Mouse (Mus musculus) retina, postnatal 7 days (tissue): ENCODE data around the gene Emc8.
A peak's percentile ranks its signal among the peaks of the same experiment; 100 is the strongest.
"Not testable (repeated sequence)": the region's sequence is repeated elsewhere in the genome, so short reads cannot be mapped to it uniquely, and the experiment has no call there.

Experiments used
- DNase-seq: peaks from one replicate; pipeline ENCODE4 v3.0.0-alpha.2; 2012; ENCODE audit warnings: low read depth, low spot score

The Emc8 gene

DNA sequence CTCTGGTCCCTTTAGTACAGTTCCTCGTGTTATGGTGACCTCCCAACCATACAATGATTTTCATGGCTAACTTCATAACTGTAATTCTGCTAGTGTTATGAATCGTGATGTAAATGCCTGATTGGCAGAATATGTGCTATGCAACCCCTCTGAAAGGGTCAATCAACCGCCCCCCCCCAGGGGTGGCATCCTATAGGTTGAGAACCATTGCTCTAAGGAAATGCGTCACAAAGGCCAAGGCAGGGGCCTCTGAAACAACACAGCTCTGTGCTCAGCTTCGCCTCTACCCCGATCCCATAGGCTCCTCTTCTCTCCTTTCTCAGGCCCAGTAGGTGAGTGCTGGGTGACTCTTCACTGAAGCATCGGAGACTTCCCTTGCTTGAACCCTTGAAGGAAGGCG, 17.2 kb upstream of the Emc8 start:
- no peak for DNase-seq

DNA sequence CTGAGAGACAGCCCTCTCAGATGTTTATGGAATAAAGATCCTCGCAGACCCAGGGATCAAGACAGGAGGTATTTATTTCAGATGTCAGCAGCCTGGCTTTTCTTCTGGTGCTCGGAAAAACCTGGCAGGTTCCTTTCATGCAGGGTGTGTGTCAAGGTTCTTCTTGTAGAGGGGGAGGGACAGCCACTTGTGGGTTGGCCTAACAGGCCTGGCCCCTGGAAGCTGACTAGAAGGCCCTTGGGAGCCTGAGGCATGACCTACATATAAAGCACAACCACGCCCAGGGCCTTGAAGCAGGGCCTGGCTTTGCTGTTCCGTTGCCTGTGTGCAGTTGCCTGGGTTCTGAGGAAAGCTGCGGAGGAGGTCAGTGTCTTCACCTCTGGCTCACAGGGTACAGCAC, 16.7 kb upstream of the Emc8 start:
- DNase-seq = no peak

- no peak for DNase-seq
Observed at GRCm38 (mm10) chr8:120684082-120684481, 15.7 kb upstream of the Emc8 start.

DNA sequence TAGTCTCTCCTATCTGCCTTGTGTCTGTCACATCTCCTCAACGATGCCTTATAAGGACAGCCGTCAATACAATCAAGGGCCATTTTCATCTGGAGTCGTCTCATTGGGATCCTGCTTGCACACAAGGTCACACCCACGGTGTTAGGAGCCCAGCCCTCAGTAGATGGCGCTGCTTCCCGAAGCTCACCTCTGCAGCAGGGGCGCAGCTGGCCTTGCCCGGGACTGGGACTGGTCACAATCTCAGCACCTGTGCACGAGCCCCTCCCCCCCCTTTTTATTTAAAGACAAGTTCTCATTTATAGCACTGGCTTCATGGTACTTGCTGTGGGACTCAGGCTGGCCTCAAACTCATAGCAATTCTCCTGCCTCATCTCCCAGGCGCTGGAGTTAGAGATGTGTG, 15.2 kb upstream of the Emc8 start:
- DNase-seq = no peak

- no peak for DNase-seq
Observed at GRCm38 (mm10) chr8:120681113-120681512, 12.7 kb upstream of the Emc8 start.

- DNase-seq = not testable (repeated sequence)
Observed at GRCm38 (mm10) chr8:120680405-120680804, 12.0 kb upstream of the Emc8 start.

GRCm38 (mm10) chr8:120679629-120680387, 11.4 kb upstream of the Emc8 start:
- DNase-seq = no peak

- peak; percentile 78 for DNase-seq
Observed at GRCm38 (mm10) chr8:120678447-120678846, 10.1 kb upstream of the Emc8 start.

DNA sequence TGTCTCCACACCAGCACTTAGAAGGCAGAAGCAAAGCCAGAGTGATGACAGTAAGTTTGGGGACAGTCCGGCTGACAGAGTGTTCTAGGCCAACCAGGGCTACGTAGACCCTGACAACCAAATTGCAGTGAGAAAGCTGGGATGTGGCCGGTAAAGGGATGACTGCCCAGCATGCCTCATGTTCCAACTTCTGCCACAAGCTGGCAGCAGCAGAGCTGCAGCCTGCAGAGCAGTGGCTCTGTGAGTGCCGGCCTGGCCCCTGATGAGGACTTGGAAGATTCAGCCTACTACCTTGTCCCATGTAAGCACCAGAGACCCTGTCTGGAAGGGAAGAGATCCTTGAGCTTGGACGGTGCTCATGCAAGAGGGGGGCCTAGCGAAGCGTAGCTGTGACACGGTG, 7.3 kb upstream of the Emc8 start:
- DNase-seq = no peak

- DNase-seq = no peak
Observed at GRCm38 (mm10) chr8:120673298-120673697, 4.9 kb upstream of the Emc8 start.

- DNase-seq = no peak
Observed at GRCm38 (mm10) chr8:120672626-120673229, 4.4 kb upstream of the Emc8 start.

DNA sequence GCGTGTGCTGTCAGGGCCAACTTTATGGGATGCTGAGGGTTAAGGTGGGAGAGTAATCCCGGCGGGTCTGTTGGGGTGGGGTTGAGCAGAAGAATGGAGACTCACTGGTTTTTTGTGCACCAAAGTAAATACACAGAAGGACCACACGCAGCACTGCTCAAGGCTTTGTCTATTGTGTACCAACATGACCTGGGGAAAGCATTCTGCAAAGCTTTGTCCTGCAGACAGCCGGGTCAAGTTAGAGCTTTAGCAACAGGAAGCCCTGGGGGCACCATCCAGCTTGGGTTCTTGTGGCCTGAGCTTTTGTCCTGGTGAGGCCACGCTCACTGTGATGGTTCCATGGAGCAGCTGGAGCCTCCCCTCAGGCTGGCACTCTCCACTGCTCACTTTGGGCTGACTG, 3.4 kb upstream of the Emc8 start:
- no peak for DNase-seq

DNA sequence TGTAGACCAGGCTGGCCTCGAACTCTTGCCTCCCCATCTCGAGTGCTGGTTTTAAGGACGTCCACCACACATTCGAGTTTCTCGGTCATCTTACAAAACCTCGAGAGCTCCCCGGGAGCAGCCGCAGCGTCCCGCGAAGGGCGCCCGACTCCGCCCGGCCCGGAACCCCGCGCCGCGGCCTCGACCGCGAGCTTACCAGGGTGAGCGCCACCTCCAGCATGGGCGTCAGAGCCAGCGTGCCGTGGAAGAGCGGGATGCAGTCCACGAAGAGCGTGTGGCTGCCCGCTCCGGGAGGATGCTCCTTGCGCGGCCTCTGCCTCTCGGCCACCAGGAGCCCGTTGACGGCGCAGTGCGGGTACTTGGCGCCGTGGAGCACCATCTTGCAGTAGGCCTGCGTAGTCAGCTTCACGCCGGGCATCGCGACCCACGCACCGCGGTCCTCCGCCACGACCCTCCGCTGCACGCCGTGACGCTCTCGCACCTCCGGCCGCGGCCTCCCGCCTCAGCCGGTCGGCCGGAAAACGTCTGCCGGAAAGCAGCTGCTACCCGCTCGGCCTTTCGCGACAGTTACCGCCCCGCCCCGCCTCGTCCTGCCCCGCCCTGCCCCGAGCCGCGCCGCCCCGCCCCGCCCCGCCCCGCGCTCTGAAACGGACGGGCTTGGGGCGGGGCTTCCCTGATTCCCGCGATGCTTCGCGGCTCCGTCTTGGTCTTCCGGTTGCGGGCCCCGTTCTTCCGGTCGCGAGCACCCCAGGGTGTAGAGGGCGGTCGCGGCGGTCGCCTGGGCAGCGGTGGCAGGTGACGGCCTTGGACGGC, 606 bp downstream of the Emc8 start, which contains the start of the genes Gm27021 and Cox4i1:
Gene Gm27021, minus strand, starts transcription at position 519 of the 813 bp plus-strand sequence.
Gene Cox4i1, plus strand, starts transcription at position 662 of the 813 bp plus-strand sequence.
- peak; percentile 87 for DNase-seq

DNA sequence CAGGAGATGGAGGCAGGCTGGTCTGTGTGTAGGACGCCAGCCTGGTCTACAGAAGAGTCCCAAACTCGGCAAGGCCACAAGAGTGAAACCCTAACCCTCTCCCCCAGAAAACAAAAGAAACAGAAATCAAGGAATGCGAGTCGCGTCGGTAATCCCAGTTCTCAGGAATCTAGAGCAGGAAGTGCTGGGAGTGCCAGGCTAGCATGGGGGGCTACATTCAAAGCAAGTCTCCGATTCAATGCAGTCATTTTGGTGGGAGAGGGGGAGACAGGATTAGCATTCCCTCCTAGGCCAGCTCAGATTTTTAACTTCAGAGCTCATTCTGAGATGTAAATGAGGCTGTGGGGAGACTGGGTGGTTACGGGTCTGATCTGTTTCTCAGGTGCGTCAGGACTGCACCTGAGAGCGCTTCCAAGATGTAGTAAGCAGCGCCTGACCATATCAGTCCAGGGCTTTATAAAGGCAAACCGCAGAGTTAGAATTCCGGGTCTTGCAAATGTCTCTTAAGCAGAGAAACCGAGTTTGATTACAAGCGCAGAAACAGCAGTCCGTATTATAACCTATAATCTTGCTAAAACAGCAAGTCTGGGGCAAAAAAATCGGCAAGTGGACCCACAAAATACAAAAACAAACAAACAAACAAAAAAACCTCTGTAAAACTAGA, 1.4 kb downstream of the Emc8 start:
- DNase-seq = no peak

DNA sequence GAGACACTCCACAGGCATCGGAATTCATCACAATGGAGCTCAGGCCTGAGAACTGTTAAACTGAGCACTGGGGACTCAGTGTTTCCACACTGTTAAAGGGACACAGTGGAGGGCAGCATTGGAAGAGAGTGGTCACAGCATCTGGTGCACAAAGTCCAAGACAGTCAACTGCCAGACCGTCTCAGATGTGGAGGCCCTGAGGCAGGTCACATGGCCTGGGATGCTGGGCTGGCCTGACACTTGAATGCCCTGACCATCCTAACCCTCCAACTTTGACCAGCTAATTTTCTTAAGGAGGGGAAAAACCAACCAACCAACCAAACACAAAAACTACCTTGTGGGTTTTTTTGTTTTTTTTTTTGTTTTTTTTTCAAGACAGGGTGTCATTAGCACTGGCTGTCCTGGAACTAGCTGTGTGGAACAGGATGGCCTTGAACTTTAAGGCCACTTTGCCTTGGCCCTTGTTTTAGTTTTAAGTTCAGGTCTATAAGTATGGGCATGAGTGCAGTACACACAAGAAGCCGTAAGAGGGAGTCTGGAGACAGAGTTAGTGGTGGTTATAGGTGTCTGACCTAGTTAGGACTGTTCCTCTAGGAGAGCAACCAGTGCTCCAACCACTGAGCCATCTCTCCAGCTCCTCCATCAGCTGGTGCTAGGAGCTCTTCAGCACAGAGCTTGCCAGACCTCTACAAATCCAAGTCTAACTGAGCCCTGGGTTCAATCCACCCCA, 2.5 kb downstream of the Emc8 start:
- DNase-seq = no peak

- no peak for DNase-seq
Observed at GRCm38 (mm10) chr8:120664566-120664965, 3.8 kb downstream of the Emc8 start.

- no peak for DNase-seq
Observed at GRCm38 (mm10) chr8:120657415-120657814, 11.0 kb downstream of the Emc8 start.

GRCm38 (mm10) chr8:120656322-120657052, 11.9 kb downstream of the Emc8 start:
- no peak for DNase-seq

GRCm38 (mm10) chr8:120647532-120647931, 20.8 kb downstream of the Emc8 start, which contains the start of gene 1190005I06Rik:
Gene 1190005I06Rik (minus strand): TSS chr8:120647632.
- no peak for DNase-seq

DNA sequence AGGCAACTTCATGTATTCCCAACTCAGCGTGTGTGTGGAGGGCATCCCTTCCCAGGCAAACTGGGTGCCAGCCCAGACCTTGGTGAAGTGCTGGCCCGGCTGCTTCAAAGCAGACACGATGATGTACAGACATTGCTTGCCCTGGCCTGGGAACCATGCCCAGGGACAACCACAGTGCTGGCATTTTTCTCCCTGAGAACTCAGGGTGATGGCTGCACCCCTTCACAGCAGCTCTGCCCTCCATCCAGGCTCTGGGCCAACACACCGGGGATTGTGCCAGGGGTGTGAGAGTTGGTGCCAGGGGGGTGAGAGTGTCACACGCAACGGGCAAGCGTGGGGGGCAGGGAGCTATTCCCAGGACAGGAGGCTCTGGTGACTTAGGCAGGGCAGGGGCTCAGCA, 23.7 kb downstream of the Emc8 start:
- no peak for DNase-seq
